Mouse (Mus musculus) hindbrain, embryonic 16.5 days (tissue): ENCODE measurements around the gene Sox13. TPM values are rescaled to one million over a fixed set of nuclear protein-coding genes. Genes with fewer than 3 reads are reported as not detected.
A peak's percentile ranks its signal among the peaks of the same experiment; 100 is the strongest.

Experiments
- ATAC-seq: fragments of 200-750 bp; cut with Nextera tagmentation; 2 replicates; pipeline ENCODE4 v1.8.0; 2017; ENCODE audit warnings: moderate TSS enrichment, moderate library complexity
- H3K27ac ChIP-seq: fragments of 300-500 bp; sonication (generic); 2 replicates; pipeline ENCODE4 v1.5.1; 2014; ENCODE audit warnings: low read depth, mild to moderate bottlenecking, control low read depth, low read length, moderate library complexity
- H3K27me3 ChIP-seq: fragments of 300-500 bp; sonication (generic); replicated peaks from 2 replicates; pipeline ENCODE4 v1.6.1; 2014; ENCODE audit warnings: low read length; ENCODE audit not compliant: control insufficient read depth, insufficient read depth
- H3K36me3 ChIP-seq: fragments of 300-500 bp; sonication (generic); 2 replicates; pipeline ENCODE4 v1.6.1; 2014; ENCODE audit warnings: mild to moderate bottlenecking, low read length, moderate library complexity, mixed read lengths; ENCODE audit not compliant: control insufficient read depth, insufficient read depth
- H3K4me1 ChIP-seq: fragments of 300-500 bp; sonication (generic); 2 replicates; pipeline ENCODE4 v1.6.1; 2014; ENCODE audit warnings: low read depth, low read length; ENCODE audit not compliant: control insufficient read depth, insufficient read depth
- H3K4me2 ChIP-seq: fragments of 300-500 bp; sonication (generic); 2 replicates; pipeline ENCODE4 v1.6.1; 2014; ENCODE audit warnings: mild to moderate bottlenecking, low read length, control low read depth, moderate library complexity
- H3K4me3 ChIP-seq: fragments of 300-500 bp; sonication (generic); 2 replicates; pipeline ENCODE4 v1.5.1; 2014; ENCODE audit warnings: mild to moderate bottlenecking, low read length, control low read depth, moderate library complexity
- H3K9ac ChIP-seq: fragments of 300-500 bp; sonication (generic); 2 replicates; pipeline ENCODE4 v1.6.1; 2014; ENCODE audit warnings: low read depth, mild to moderate bottlenecking, control low read depth, low read length, moderate library complexity
- H3K9me3 ChIP-seq: fragments of 300-500 bp; sonication (generic); 2 replicates; pipeline ENCODE4 v1.6.1; 2014; ENCODE audit warnings: mild to moderate bottlenecking, low read length, moderate library complexity; ENCODE audit not compliant: control insufficient read depth
- WGBS: fragments of 180-500 bp; shearing (Covaris S2); extraction: QIAGEN DNeasy Blood & Tissue Kit; methylation state at CpG from one replicate; pipeline ENCODE4 v1.1.7; 2014; 5-methylcytosine and 5-hydroxymethylcytosine counted together
- polyA plus RNA-seq: library from polyadenylated mRNA; unstranded; fragments of >200 nt; fragmentation: Nextera tagmentation; extraction: Ambion mirVana; gene quantifications from 2 replicates; pipeline ENCODE4 v1.2.1, GENCODE M21; 2015

Gene Sox13
- polyA plus RNA-seq, 1 experiment from 2014 or later = 2.9 TPM

DNA sequence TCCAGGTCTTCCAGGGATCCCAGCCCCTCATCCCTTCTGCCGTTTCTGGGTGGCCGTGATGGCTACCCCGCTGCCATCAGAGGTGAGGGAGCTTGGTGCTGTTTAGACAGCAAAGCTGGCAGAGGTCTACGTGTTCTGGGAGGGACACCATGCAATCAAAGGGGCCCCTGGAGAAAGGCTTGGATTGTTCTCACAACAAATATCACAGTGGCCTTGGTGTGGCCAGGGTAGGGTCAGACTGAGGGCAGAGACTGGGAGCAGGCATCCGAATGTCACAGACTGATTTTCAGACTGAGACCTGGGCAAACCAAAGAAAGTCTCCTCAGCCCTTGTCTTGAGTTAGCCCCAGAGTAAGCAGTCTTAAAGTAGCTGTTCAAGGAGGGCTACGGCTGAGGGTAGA lies 52.7 kb downstream of the Sox13 start:
- WGBS = 84% methylated on average over 6 of the region's 6 CpGs
- H3K4me1 ChIP-seq = peaks cover 5% of the 10 kb centered on the region
- 0 out of 2 replicates have a peak, but pooled peaks cover 2% of the 10 kb centered on the region for H3K36me3 ChIP-seq
- H3K9ac ChIP-seq = no peak overlapping the region
- H3K27me3 ChIP-seq = no peaks in the 10 kb centered on the region
- no peak overlapping the region for H3K4me3 ChIP-seq
- H3K4me2 ChIP-seq = no peak overlapping the region
- no peak for ATAC-seq
- no peaks in the 10 kb centered on the region for H3K9me3 ChIP-seq
- no peak overlapping the region for H3K27ac ChIP-seq

DNA sequence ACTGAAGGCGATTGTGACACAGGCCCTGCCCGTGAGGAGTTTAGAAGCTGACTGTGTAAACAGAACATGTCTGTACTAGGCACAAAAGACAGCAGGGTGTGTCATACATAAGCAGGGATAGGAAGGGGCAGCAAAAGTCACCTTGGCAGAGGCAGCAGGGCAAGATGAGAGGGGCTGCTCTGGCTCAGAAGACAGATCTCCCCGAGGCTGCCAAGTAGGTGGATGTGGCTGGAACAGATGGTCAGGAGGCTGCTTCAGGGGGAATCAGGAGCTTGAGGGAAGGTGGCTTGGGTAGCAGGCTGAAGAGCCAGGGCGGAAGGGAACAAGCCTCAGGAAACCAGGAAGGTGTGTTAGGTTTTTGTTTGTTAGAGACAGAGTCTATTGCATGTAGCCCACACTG lies 53.8 kb downstream of the Sox13 start:
- 73% methylated on average over 4 of the region's 4 CpGs for WGBS
- Histone ChIP-seq H3K9ac (no peak overlapping the region), H3K9me3 (no peaks in the 10 kb centered on the region), H3K36me3 (0 out of 2 replicates have a peak, but pooled peaks cover 2% of the 10 kb centered on the region), H3K4me1 (peaks cover 5% of the 10 kb centered on the region), H3K27me3 (no peaks in the 10 kb centered on the region), H3K27ac (no peak overlapping the region), H3K4me3 (no peak overlapping the region), H3K4me2 (no peak overlapping the region)
- no peak for ATAC-seq

DNA sequence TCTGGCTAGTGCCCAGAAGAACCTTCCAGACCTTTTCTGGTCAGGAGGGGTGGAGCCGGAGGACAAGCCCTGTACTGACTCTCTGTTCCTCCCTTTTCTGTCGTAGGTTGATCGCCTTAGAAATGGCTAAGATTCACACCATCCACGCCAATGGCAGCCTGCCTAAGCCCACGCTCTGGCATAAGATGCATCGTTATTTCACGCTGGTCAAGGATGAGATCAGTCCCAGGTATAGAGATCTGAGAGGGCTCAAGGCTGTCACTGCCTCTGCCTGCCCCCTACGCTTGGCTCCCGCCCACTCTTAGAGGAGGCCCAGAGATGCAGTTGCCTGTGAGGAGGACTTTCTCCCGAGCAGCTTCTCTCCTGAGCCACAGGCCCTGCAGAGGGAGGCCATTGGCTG lies 55.5 kb downstream of the Sox13 start:
- Histone ChIP-seq H3K4me2 (no peak overlapping the region), H3K36me3 (no peaks in the 10 kb centered on the region), H3K27me3 (no peaks in the 10 kb centered on the region), H3K9me3 (no peaks in the 10 kb centered on the region), H3K4me3 (no peak overlapping the region), H3K4me1 (peaks cover 12% of the 10 kb centered on the region), H3K9ac (no peak overlapping the region), H3K27ac (no peak overlapping the region)
- 60% methylated on average over 10 of the region's 10 CpGs for WGBS
- ATAC-seq = no peak

DNA sequence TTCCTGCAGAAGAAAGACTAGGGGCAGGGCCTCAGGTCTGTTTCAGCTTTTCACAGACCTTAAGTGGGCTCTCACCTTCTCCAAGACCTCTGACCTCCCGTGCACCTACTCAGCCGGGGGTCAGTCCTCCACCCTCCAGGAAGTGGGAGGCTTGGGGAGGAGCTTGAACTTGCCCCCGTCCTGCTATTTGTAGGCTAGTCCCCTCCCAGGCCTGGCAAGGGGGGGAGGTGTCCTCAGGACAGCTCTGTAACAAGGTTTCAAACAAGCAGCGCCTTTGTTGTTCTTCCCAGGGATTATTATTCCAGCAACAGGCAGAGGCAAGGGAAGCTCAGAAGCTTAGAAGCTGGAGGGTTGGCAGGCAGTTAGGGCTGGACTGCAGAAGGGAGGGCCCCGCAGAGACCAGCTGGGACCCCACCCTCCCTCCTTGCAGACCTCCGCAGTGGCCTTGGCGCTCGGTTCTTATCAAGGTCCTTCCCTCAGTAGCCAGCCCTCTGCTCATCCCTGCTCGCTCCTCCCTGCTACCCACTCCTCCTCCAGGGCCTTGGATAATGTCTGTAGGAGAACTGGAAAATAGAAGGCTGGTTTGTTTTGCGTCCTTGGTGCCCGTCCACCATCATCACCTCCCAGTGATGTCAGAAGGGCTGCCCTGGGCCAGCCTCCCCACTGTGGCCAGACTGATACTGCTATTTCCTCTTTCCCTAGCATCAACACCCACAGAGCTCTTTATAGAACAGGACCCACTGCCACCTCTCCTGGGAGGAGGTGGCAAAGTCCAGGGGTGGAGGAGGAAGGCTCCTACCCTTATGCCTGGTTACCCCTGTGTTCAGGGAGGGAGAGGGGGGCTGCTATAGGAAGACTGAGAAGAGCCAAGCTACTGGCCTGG lies 56.3 kb downstream of the Sox13 start:
- 19% methylated on average over 11 of the region's 11 CpGs for WGBS
- no peaks in the 10 kb centered on the region for H3K27me3 ChIP-seq
- H3K9me3 ChIP-seq = no peaks in the 10 kb centered on the region
- H3K4me3 ChIP-seq = no peak overlapping the region
- no peak overlapping the region for H3K4me2 ChIP-seq
- H3K36me3 ChIP-seq = no peaks in the 10 kb centered on the region
- no peak overlapping the region for H3K9ac ChIP-seq
- H3K27ac ChIP-seq = no peak overlapping the region; the same call in 1 of the 2 replicates
- H3K4me1 ChIP-seq = peaks cover 13% of the 10 kb centered on the region
- ATAC-seq = no peak

DNA sequence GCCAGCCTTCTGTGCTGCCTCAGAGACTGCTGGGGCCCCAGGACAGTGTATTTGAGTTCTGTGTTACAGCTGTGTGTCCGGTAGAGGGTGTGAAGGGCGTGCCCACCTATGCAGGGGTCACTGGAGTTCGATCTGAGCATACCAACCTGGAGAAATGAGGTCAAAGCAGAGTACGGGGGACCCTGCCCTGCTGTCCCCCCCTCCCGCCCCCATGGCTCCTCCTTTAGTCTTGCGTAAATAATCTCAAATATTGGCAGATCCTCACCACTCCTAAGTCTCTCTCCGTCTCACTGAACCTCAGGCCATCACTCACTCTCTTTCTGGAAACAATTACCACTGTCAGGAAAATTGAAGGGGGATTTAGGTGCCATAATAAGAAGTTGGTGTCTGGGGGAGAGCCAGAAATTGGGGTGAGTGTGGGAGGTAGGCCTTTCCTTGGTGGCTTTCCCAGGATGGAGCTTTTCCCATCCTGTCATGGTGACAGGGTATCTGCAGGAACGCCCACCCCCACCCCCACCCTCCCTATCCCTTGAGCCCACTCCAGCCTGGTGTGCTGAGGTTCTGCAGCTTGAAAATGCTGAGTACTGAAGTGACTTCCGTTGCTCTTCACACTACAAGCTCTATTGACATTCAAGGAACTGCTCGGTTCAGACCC lies 57.1 kb downstream of the Sox13 start:
- Histone ChIP-seq H3K4me3 (no peak overlapping the region), H3K4me2 (no peak overlapping the region), H3K36me3 (no peaks in the 10 kb centered on the region), H3K9me3 (no peaks in the 10 kb centered on the region), H3K9ac (no peak overlapping the region), H3K27me3 (no peaks in the 10 kb centered on the region), H3K27ac (no peak overlapping the region), H3K4me1 (peaks cover 13% of the 10 kb centered on the region)
- no peak for ATAC-seq
- 45% methylated on average over 9 of the region's 10 CpGs for WGBS

DNA sequence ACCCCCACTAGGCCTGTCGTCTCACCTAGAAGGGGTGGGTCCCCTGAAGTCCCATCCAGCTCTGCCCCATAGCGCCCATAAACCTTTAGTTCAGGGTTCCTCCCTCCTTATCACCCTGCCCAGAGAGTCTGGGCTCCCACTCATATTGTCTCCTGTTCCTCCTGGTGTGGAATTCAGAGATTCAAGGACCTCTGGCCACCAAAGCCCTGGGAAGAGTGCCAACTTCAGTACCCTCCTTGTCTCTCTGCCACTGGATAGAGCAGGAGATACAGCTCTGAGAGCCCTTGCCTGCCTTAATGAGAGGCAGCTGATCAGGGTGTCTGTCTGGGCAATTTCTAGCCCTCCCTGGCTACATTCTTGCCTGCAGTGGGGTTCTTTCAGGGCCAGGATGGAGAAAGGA lies 59.3 kb downstream of the Sox13 start:
- no peaks in the 10 kb centered on the region for H3K27me3 ChIP-seq
- no peak for ATAC-seq
- H3K9ac ChIP-seq = no peak overlapping the region
- 32% methylated on average over 2 of the region's 2 CpGs for WGBS
- peaks cover 13% of the 10 kb centered on the region for H3K4me1 ChIP-seq
- H3K9me3 ChIP-seq = no peaks in the 10 kb centered on the region
- no peak overlapping the region for H3K4me3 ChIP-seq
- H3K36me3 ChIP-seq = no peaks in the 10 kb centered on the region
- no peak overlapping the region for H3K27ac ChIP-seq
- H3K4me2 ChIP-seq = peak overlapping the region; percentile 93; the same call in 1 of the 2 replicates

DNA sequence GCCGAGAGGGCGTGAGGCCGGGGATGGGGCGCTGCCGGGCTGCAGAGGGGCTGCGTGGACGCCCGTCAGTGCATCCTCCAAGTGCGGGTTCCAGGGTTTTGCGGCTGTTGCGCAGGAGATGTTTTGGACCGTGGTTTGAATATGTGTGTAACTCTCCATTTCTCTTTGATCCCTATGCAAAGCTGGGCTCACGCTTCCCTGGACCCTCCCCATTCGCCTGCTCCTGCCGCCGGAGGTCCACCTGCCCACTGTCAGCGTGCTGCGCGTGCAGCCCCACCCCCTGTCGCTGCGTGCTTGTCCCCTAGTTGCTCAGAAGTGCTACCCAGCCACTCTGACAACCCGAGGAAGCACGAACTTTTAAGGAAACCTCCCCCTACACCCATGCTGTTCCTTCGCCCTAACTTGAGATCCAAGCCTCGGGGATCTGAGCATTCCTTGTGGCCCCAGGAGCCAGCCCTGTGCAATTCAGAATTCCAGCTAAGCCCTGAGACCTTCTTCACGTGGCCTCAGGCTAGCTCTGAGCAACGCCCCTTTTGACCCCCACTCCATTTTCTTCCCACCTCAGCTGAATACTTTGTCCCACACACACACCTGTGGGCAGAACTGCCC lies 60.1 kb downstream of the Sox13 start:
- peak; percentile 16; the same call in 1 of the 2 replicates for ATAC-seq
- 2% methylated on average over 26 of the region's 27 CpGs for WGBS

DNA sequence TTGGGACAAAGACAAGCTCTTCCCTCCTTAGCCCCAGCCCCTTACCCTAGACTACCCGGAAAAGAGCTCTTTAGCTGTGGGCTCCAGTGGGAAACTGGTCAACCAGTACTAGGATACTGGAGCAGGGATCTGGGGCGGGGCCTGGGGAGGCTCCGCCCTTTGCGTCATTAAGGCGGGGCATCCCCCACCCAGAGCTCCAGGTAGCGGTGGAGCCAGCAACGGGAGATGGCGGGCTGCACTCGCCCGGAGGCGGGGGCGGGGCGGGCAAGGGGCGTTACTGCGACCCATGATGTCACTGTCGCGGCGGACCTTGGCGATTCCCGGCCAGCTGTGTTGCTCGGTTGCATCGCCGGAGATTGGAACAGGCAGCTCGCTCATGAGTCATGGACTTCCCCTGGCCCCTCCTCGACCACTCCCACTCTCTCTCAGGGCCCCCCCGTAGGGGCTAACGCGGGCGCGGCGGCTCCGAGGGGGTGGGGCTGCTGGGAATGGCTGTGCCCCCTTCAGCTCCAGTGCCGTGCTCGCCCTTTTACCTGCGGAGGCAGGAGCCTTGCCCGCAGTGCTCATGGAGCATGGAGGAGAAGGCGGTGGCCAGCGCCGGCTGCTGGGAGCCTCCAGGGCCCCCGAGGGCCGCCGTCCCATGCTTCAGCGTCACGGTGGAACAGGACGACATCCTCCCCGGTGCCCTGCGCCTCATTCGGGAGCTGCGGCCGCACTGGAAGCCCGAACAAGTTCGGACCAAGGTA lies 60.7 kb downstream of the Sox13 start, which contains the start of gene Etnk2:
TSS of gene Etnk2 (plus strand) at position 297 of the 746 bp plus-strand sequence.
- Histone ChIP-seq H3K9ac (peak within 1 kb of the TSS; percentile 82), H3K4me3 (peak within 1 kb of the TSS; percentile 74), H3K9me3 (no peaks in the 10 kb centered on the region), H3K27me3 (no peaks in the 10 kb centered on the region), H3K4me1 (peaks cover 13% of the 10 kb centered on the region), H3K4me2 (peak within 1 kb of the TSS; percentile 93), H3K36me3 (no peaks in the 10 kb centered on the region), H3K27ac (peak within 1 kb of the TSS; percentile 67)
- under 1% methylated on average over 50 of the region's 52 CpGs for WGBS
- peak; percentile 87 for ATAC-seq

More for the DNA sequence above, 60.1 kb downstream of the Sox13 start:
- Histone ChIP-seq H3K4me1 (peaks cover 13% of the 10 kb centered on the region), H3K27me3 (no peaks in the 10 kb centered on the region), H3K27ac (peak overlapping the region; percentile 67), H3K9me3 (no peaks in the 10 kb centered on the region), H3K4me2 (peak overlapping the region; percentile 93), H3K36me3 (no peaks in the 10 kb centered on the region), H3K4me3 (peak overlapping the region; percentile 74), H3K9ac (peak overlapping the region; percentile 82)
